17 mouse cellular contexts compared by ENCODE assay signal in genomic region chr4:147346361-147347035, GRCm38 (mm10). TPM values are rescaled to one million over a fixed set of nuclear protein-coding genes. Genes with fewer than 3 reads are reported as not detected.
A peak's percentile ranks its signal among the peaks of the same experiment; 100 is the strongest.
DNase-seq lines count a peak whose midpoint lies in the region; ATAC-seq lines count a peak whose summit lies in the region.
"Not testable (repeated sequence)": the region's sequence is repeated elsewhere in the genome, so short reads cannot be mapped to it uniquely, and the experiment has no call there.
"Had no signal": no experiment of that assay in that cellular context is flagged by ENCODE, and none has a peak within 500 bp of the region (broad histone marks: within the 10 kb centered on the region; RNA-seq: fewer than 3 reads in every experiment).

No protein-coding gene starts in this region.

- H3K4me3 ChIP-seq in forebrain, embryonic 11.5 days (ENCODE audit: low read depth, low read length); heart, embryonic 10.5 days; midbrain, embryonic 10.5 days; neural tube, embryonic 11.5 days (ENCODE audit: low read depth, low read length): not testable (repeated sequence)

- 76% methylated on average over 4 of the region's 4 CpGs for WGBS in forebrain, embryonic 11.5 days
- 64% methylated on average over 4 of the region's 4 CpGs for WGBS in heart, embryonic 10.5 days
- WGBS in midbrain, embryonic 10.5 days: 75% methylated on average over 4 of the region's 4 CpGs
- 67% methylated on average over 4 of the region's 4 CpGs for WGBS in neural tube, embryonic 11.5 days

- H3K9me3 ChIP-seq in forebrain, embryonic 11.5 days (ENCODE audit: control insufficient read depth, low read length): peaks cover 46% of the 10 kb centered on the region
- H3K9me3 ChIP-seq in heart, embryonic 10.5 days: peaks cover 59% of the 10 kb centered on the region
- peaks cover 82% of the 10 kb centered on the region for H3K9me3 ChIP-seq in midbrain, embryonic 10.5 days (replicated peaks)
- H3K9me3 ChIP-seq in neural tube, embryonic 11.5 days (ENCODE audit: control insufficient read depth, low read length): peaks cover 48% of the 10 kb centered on the region

- DNase-seq in forebrain, embryonic 11.5 days (ENCODE audit: low spot score): peak; percentile 18
- DNase-seq in gastrocnemius, postnatal 4 days (ENCODE audit: low spot score in 2 of 2): peak; percentile 6 to 7
- peak; percentile 69 for DNase-seq in heart, embryonic 10.5 days (ENCODE audit: low spot score)
- DNase-seq in midbrain, embryonic 10.5 days (ENCODE audit: low spot score): peak; percentile 7
- peak; percentile 6 for DNase-seq in neural tube, embryonic 11.5 days (ENCODE audit: low spot score)
- DNase-seq in yolk sac, embryonic 10.5 days (ENCODE audit: low spot score): peak; percentile 0

- not testable (repeated sequence) for H3K27ac ChIP-seq in forebrain, embryonic 11.5 days (ENCODE audit: low read depth, low read length); heart, embryonic 10.5 days; midbrain, embryonic 10.5 days (replicated peaks); neural tube, embryonic 11.5 days (ENCODE audit: low read depth, low read length)

- not testable (repeated sequence) for H3K9ac ChIP-seq in forebrain, embryonic 11.5 days (ENCODE audit: low read length); neural tube, embryonic 11.5 days (ENCODE audit: low read length)

- not testable (repeated sequence) for H3K4me2 ChIP-seq in forebrain, embryonic 11.5 days (ENCODE audit: low read depth, low read length, severe bottlenecking); neural tube, embryonic 11.5 days (ENCODE audit: low read depth)

- H3K4me1 ChIP-seq in forebrain, embryonic 11.5 days (replicated peaks; ENCODE audit: control insufficient read depth, insufficient read depth, low read length); heart, embryonic 10.5 days; midbrain, embryonic 10.5 days; neural tube, embryonic 11.5 days (ENCODE audit: control insufficient read depth, insufficient read depth, low read length): not testable (repeated sequence)

- not testable (repeated sequence) for H3K27me3 ChIP-seq in forebrain, embryonic 11.5 days (ENCODE audit: control insufficient read depth, insufficient read depth, low read length); heart, embryonic 10.5 days (ENCODE audit: insufficient read depth, poor library complexity, severe bottlenecking); midbrain, embryonic 10.5 days (ENCODE audit: low read depth, poor library complexity, severe bottlenecking); neural tube, embryonic 11.5 days (ENCODE audit: control insufficient read depth, insufficient read depth, low read length)

- not testable (repeated sequence) for ATAC-seq in forebrain, embryonic 11.5 days (replicated peaks; ENCODE audit: low FRiP score); neural tube, embryonic 11.5 days (ENCODE audit: insufficient read depth, low FRiP score, low TSS enrichment)

- not testable (repeated sequence) for H3K36me3 ChIP-seq in forebrain, embryonic 11.5 days (ENCODE audit: control insufficient read depth, insufficient read depth, low read length); heart, embryonic 10.5 days; midbrain, embryonic 10.5 days; neural tube, embryonic 11.5 days (ENCODE audit: control insufficient read depth, insufficient read depth, low read length)

RNA-seq across cellular contexts. Expression of gene Zfp978, which starts 14.6 kb away (rescaled TPM):
- 0.20 TPM in 1 of 2 replicates, not detected in the other for polyA plus RNA-seq in forebrain, embryonic 11.5 days (2014; fragmentation: Nextera tagmentation; extraction: Ambion mirVana)
- not detected for total RNA-seq in gastrocnemius, postnatal 4 days (2021)
- polyA plus RNA-seq in heart, embryonic 10.5 days (2016; fragmentation: Nextera tagmentation; extraction: Ambion mirVana): 0.14 and 0.26 TPM in 2 replicates
- polyA plus RNA-seq in midbrain, embryonic 10.5 days (2016; fragmentation: Nextera tagmentation; extraction: Ambion mirVana): not detected in 2 replicates
- 0.28 TPM in 1 of 2 replicates, not detected in the other for polyA plus RNA-seq in neural tube, embryonic 11.5 days (2014; fragmentation: Nextera tagmentation; extraction: Ambion mirVana)
- total RNA-seq: adrenal gland, postnatal 25 days had no signal
- polyA plus RNA-seq: adrenal gland, adult 2 months; brain, embryonic 14.5 days; embryonic facial prominence, embryonic 13.5 days; embryonic facial prominence, embryonic 15.5 days; erythroblast, embryonic 14.5 days; forebrain, embryonic 12.5 days; forebrain, embryonic 14.5 days; forebrain, embryonic 16.5 days had no signal

RNA-seq across cellular contexts. Expression of gene Zfp988, which starts 41.0 kb away (rescaled TPM):
- 0.31 TPM in 1 of 2 replicates, not detected in the other for polyA plus RNA-seq in forebrain, embryonic 11.5 days (2014; fragmentation: Nextera tagmentation; extraction: Ambion mirVana)
- not detected for total RNA-seq in gastrocnemius, postnatal 4 days (2021)
- 0.11 and 0.16 TPM in 2 replicates for polyA plus RNA-seq in heart, embryonic 10.5 days (2016; fragmentation: Nextera tagmentation; extraction: Ambion mirVana)
- 0.06 and 0.09 TPM in 2 replicates for polyA plus RNA-seq in midbrain, embryonic 10.5 days (2016; fragmentation: Nextera tagmentation; extraction: Ambion mirVana)
- 0.09 TPM in 1 of 2 replicates, not detected in the other for polyA plus RNA-seq in neural tube, embryonic 11.5 days (2014; fragmentation: Nextera tagmentation; extraction: Ambion mirVana)
- total RNA-seq: common myeloid progenitor, adult 5-6 weeks had no signal
- polyA plus RNA-seq: adrenal gland, adult 2 months; embryonic facial prominence, embryonic 11.5 days; embryonic facial prominence, embryonic 13.5 days; embryonic facial prominence, embryonic 15.5 days; erythroblast, embryonic 14.5 days; forebrain, embryonic 14.5 days; forebrain, embryonic 16.5 days had no signal

Comparison
In these comparisons a context has a peak if more than half of its experiments do, and no peak if none do; other contexts are left out.
1. DNase-seq: peak in every context shown above with its lines; median percentile 69 in heart, embryonic 10.5 days; 18 in forebrain, embryonic 11.5 days; 7 in midbrain, embryonic 10.5 days; 6 in gastrocnemius, postnatal 4 days; 6 in neural tube, embryonic 11.5 days; 0 in yolk sac, embryonic 10.5 days.